Mouse (Mus musculus): ENCODE measurements at regions not wholly inside any gene's neighbourhood (a gene's known extent, or its start where the extent isn't known, plus 50 kb on each side); places are given as distances from the start of the nearest gene placed in this dataset.
A peak's percentile ranks its signal among the peaks of the same experiment; 100 is the strongest.
"Not testable (repeated sequence)": the region's sequence is repeated elsewhere in the genome, so short reads cannot be mapped to it uniquely, and the experiment has no call there.

DNA sequence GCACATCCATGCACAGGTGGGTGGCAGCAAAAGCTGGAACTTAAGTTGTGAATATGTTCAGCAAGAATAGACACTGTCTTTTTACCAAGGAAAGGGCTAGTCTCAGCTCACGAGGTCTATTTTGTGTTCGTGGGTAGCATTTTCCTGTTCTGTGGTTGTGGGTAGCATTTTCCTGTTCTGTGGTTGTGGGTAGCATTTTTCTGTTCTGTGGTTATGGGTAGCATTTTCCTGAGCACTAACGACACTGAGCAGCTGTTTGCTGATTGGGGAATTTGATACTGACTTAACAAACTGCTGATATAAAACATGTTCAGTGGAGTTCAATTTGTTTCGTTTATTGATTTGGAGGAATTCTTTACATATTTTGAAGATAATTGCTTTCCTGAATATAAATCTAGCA lies 837.8 kb upstream of the Vwc2 start:
- no peak overlapping the region for H3K9ac ChIP-seq (ENCODE audit: low read length)
- H3K4me1 ChIP-seq (replicated peaks; ENCODE audit: control insufficient read depth, insufficient read depth, low read length): no peaks in the 10 kb centered on the region
- ATAC-seq (replicated peaks; ENCODE audit: low FRiP score) (no peak), DNase-seq (ENCODE audit: low spot score) (no peak)
- H3K36me3 ChIP-seq (ENCODE audit: control insufficient read depth, insufficient read depth, low read length): no peaks in the 10 kb centered on the region
- H3K27ac ChIP-seq (ENCODE audit: low read depth, low read length): no peak overlapping the region
- H3K27me3 ChIP-seq (ENCODE audit: control insufficient read depth, insufficient read depth, low read length): no peaks in the 10 kb centered on the region
- no peaks in the 10 kb centered on the region for H3K9me3 ChIP-seq (ENCODE audit: control insufficient read depth, low read length)
- WGBS: 85% methylated on average over 4 of the region's 4 CpGs
- no peak overlapping the region for H3K4me3 ChIP-seq (ENCODE audit: low read depth, low read length)
- H3K4me2 ChIP-seq (ENCODE audit: low read depth, low read length, severe bottlenecking): no peak overlapping the region

DNA sequence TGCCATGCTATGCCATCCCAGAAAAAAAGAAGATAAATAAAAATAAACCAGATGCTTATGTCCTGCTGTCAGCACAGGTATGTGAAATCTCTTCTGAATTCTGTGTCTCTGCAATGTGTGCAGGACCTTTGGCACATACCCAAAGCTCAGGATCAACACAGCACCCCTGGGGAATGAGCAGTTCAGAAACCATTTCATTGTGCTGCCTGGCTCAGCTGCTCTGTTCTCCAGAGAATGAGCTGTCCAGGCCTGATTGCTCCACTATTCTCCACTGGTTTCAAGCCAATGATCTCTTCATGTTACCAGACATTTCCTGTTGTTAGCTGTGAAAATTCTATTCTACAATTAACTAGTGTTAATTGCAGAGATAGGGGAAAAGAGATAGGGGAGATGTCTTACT lies 830.5 kb upstream of the Vwc2 start:
- H3K4me3 ChIP-seq (ENCODE audit: low read depth, low read length): no peak overlapping the region
- H3K9ac ChIP-seq (ENCODE audit: low read length): no peak overlapping the region
- no peaks in the 10 kb centered on the region for H3K9me3 ChIP-seq (ENCODE audit: control insufficient read depth, low read length)
- DNase-seq (ENCODE audit: low spot score) (no peak), ATAC-seq (replicated peaks; ENCODE audit: low FRiP score) (no peak)
- H3K4me1 ChIP-seq (replicated peaks; ENCODE audit: control insufficient read depth, insufficient read depth, low read length): no peaks in the 10 kb centered on the region
- H3K27ac ChIP-seq (ENCODE audit: low read depth, low read length): no peak overlapping the region
- no peaks in the 10 kb centered on the region for H3K36me3 ChIP-seq (ENCODE audit: control insufficient read depth, insufficient read depth, low read length)
- no peaks in the 10 kb centered on the region for H3K27me3 ChIP-seq (ENCODE audit: control insufficient read depth, insufficient read depth, low read length)
- no peak overlapping the region for H3K4me2 ChIP-seq (ENCODE audit: low read depth, low read length, severe bottlenecking)

DNA sequence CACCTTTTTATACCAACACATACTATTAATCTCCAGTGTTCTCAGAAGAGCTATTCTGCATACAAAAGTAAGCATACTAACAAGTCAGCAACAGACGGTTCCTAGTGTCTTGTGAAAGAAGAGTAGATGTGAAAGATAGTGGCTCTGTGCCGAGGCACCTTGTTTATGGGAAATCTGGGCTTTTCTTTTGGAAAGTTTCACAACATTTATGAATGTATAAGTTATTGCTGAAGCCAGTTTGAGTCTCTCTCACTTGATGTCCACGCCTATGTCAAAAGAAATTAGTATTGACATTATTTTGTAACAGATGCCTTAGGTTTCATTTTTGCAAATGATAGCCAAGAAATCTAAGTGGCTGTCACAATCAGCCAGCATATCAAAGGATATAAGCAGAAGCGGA lies 822.0 kb upstream of the Vwc2 start:
- ATAC-seq (replicated peaks; ENCODE audit: low FRiP score): no peak
- no peak overlapping the region for H3K27ac ChIP-seq (ENCODE audit: low read depth, low read length)
- H3K36me3 ChIP-seq (ENCODE audit: control insufficient read depth, insufficient read depth, low read length): no peaks in the 10 kb centered on the region
- no peak for DNase-seq (ENCODE audit: low spot score)
- WGBS: 82% methylated on average over 4 of the region's 4 CpGs
- no peaks in the 10 kb centered on the region for H3K9me3 ChIP-seq (ENCODE audit: control insufficient read depth, low read length)
- H3K4me3 ChIP-seq (ENCODE audit: low read depth, low read length): no peak overlapping the region
- no peaks in the 10 kb centered on the region for H3K27me3 ChIP-seq (ENCODE audit: control insufficient read depth, insufficient read depth, low read length)
- no peak overlapping the region for H3K4me2 ChIP-seq (ENCODE audit: low read depth, low read length, severe bottlenecking)
- H3K9ac ChIP-seq (ENCODE audit: low read length): no peak overlapping the region
- H3K4me1 ChIP-seq (replicated peaks; ENCODE audit: control insufficient read depth, insufficient read depth, low read length): no peaks in the 10 kb centered on the region

DNA sequence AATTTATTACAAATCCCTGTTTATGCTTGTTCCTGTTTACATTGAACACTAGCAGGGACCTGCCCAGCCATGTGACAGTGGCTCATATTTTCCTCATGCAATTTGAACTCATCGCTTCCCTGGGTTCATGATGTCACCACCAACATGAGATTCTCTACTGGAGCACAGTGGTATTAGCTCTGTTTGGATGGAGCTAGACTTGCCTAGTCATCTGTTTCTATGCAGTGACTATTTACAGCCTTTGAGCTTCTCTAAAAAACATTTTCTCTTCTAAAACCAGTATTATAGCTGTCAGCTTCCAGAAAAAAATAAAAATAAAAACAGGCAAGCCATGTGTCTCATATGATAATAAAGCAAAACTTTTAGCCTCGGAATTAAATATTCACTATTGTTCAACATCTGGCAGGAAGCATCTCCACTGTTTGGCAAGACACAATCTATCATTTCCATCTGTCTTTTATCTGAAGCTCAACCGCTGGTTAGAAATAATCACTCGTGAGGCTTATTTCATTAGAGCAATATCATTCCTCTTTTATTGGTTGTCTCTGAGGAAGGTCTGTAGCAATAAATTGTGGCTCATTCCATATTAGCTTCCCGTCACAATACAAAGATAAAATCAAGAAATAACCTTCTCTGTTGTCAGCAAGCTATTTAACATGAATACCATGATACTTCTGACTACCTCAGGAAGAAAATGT lies 804.9 kb upstream of the Vwc2 start:
- WGBS: 86% methylated on average over 5 of the region's 5 CpGs
- ATAC-seq (replicated peaks; ENCODE audit: low FRiP score) (no peak), DNase-seq (ENCODE audit: low spot score) (no peak)
- H3K9me3 ChIP-seq (ENCODE audit: control insufficient read depth, low read length): no peaks in the 10 kb centered on the region
- H3K27me3 ChIP-seq (ENCODE audit: control insufficient read depth, insufficient read depth, low read length): no peaks in the 10 kb centered on the region
- H3K36me3 ChIP-seq (ENCODE audit: control insufficient read depth, insufficient read depth, low read length): no peaks in the 10 kb centered on the region
- H3K4me1 ChIP-seq (replicated peaks; ENCODE audit: control insufficient read depth, insufficient read depth, low read length): no peaks in the 10 kb centered on the region
- H3K27ac ChIP-seq (ENCODE audit: low read depth, low read length): no peak overlapping the region
- H3K4me3 ChIP-seq (ENCODE audit: low read depth, low read length): no peak overlapping the region
- H3K9ac ChIP-seq (ENCODE audit: low read length): no peak overlapping the region
- H3K4me2 ChIP-seq (ENCODE audit: low read depth, low read length, severe bottlenecking): no peak overlapping the region

DNA sequence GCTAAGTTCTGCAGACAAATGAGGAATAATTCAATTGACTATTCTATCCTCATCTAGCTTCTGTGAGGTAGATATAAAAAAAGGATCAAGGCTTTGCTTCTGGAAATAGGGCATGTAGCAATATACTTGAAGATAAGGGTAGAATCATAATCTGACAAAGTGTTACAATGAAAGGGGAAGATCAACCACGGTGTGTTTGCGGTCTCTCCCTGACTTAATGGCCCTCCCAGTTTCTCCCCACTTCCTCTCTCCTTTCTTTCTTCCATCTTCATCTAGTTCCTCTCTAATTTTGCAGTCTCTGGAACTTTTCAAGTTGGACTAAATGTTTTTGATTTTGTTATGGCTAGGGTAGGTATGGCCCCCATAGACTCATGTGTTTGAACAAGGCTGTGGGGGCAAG lies 796.6 kb upstream of the Vwc2 start:
- Histone ChIP-seq H3K4me1 (replicated peaks; ENCODE audit: control insufficient read depth, insufficient read depth, low read length) (no peaks in the 10 kb centered on the region), H3K27ac (ENCODE audit: low read depth, low read length) (no peak overlapping the region), H3K36me3 (ENCODE audit: control insufficient read depth, insufficient read depth, low read length) (no peaks in the 10 kb centered on the region), H3K27me3 (ENCODE audit: control insufficient read depth, insufficient read depth, low read length) (no peaks in the 10 kb centered on the region), H3K4me3 (ENCODE audit: low read depth, low read length) (no peak overlapping the region), H3K9ac (ENCODE audit: low read length) (no peak overlapping the region), H3K9me3 (ENCODE audit: control insufficient read depth, low read length) (no peaks in the 10 kb centered on the region), H3K4me2 (ENCODE audit: low read depth, low read length, severe bottlenecking) (no peak overlapping the region)
- DNase-seq (ENCODE audit: low spot score) (no peak), ATAC-seq (replicated peaks; ENCODE audit: low FRiP score) (no peak)
- WGBS: 92% methylated on average over 2 of the region's 2 CpGs

DNA sequence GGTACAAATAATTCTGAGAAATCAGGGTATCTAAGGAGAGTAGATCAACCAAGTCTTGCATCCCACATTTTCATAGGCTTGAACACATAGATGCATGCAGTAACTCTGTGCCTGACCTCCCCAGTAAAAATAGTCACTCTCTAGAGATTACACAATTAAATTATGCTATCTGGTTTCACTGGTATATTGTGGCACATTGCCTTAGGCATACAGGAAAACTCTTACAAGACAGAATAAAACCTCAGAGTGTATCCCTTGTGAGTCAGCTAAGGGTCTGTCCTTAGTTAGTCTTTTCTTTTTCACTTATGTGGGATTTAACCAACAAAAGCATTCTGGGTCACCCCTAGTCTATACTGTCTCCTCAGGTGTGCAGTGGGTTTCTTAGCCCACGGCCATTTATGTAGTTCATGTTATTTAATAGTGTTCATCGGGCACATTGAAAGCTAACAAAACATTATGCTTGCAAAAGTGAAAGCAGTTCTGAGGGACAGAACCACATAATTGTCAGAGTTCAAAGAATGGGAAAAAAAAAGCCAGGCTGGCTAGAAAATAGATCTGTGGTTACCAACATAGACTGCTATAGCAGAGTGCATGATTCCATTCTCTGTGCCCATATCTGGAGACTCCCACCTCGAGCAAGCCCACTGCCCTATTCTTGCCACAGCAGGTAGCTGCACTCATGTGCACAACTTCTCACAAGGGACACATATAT lies 795.8 kb upstream of the Vwc2 start:
- 84% methylated on average over 3 of the region's 3 CpGs for WGBS
- no peak for ATAC-seq (replicated peaks; ENCODE audit: low FRiP score)
- Histone ChIP-seq H3K4me2 (ENCODE audit: low read depth, low read length, severe bottlenecking) (no peak overlapping the region), H3K36me3 (ENCODE audit: control insufficient read depth, insufficient read depth, low read length) (no peaks in the 10 kb centered on the region), H3K4me1 (replicated peaks; ENCODE audit: control insufficient read depth, insufficient read depth, low read length) (no peaks in the 10 kb centered on the region), H3K9me3 (ENCODE audit: control insufficient read depth, low read length) (no peaks in the 10 kb centered on the region), H3K4me3 (ENCODE audit: low read depth, low read length) (no peak overlapping the region), H3K27me3 (ENCODE audit: control insufficient read depth, insufficient read depth, low read length) (no peaks in the 10 kb centered on the region), H3K9ac (ENCODE audit: low read length) (no peak overlapping the region), H3K27ac (ENCODE audit: low read depth, low read length) (no peak overlapping the region)
- DNase-seq (ENCODE audit: low spot score): no peak

DNA sequence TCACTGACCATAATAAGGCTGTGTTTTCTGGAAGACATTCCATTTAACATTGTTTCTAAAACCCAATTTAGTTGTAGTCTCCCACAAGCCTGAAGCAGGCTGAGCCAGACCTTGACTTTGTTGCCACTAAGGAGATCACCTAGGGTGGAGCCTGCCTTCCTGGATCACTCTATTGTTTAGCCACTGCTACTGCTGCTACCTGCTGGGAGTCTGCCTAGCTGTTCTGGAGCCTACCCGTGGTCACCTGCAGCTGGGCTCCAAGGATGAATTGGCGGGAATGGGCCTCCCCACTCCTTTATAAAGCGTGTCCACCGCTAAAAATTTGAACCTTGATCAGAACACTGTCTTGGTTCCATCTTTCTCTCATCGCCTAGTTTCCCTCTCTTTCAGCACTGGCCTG lies 783.8 kb upstream of the Vwc2 start:
- H3K4me2 ChIP-seq (ENCODE audit: low read depth, low read length, severe bottlenecking); H3K27me3 ChIP-seq (ENCODE audit: control insufficient read depth, insufficient read depth, low read length); H3K4me3 ChIP-seq (ENCODE audit: low read depth, low read length); H3K9ac ChIP-seq (ENCODE audit: low read length); H3K36me3 ChIP-seq (ENCODE audit: control insufficient read depth, insufficient read depth, low read length); DNase-seq (ENCODE audit: low spot score); ATAC-seq (replicated peaks; ENCODE audit: low FRiP score); H3K4me1 ChIP-seq (replicated peaks; ENCODE audit: control insufficient read depth, insufficient read depth, low read length); H3K27ac ChIP-seq (ENCODE audit: low read depth, low read length); H3K9me3 ChIP-seq (ENCODE audit: control insufficient read depth, low read length): not testable (repeated sequence)
- WGBS: 39% methylated on average over 5 of the region's 5 CpGs

DNA sequence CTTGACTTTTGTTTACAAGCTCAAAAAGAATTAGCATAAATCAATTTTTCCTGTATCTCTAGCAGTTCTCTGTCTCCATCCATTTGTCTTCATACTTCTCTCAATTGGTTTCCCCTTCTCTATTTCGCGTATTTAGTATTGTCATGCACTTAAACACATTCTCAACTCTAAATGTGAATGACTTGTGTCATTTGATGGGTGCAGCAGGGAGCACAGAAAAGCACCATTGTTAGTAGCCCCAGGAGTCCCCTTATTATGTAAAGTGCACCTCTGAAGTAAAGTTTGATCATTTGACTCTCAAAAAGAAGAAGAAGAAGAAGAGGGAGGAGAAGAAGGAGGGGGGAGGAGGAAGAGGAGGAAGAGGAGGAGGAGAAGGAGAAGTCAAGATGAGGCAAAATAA lies 776.2 kb upstream of the Vwc2 start:
- no peaks in the 10 kb centered on the region for H3K4me1 ChIP-seq (replicated peaks; ENCODE audit: control insufficient read depth, insufficient read depth, low read length)
- H3K9ac ChIP-seq (ENCODE audit: low read length): no peak overlapping the region
- no peak for ATAC-seq (replicated peaks; ENCODE audit: low FRiP score)
- no peaks in the 10 kb centered on the region for H3K9me3 ChIP-seq (ENCODE audit: control insufficient read depth, low read length)
- no peak overlapping the region for H3K4me2 ChIP-seq (ENCODE audit: low read depth, low read length, severe bottlenecking)
- 9% methylated on average over 2 of the region's 2 CpGs for WGBS
- no peaks in the 10 kb centered on the region for H3K27me3 ChIP-seq (ENCODE audit: control insufficient read depth, insufficient read depth, low read length)
- H3K27ac ChIP-seq (ENCODE audit: low read depth, low read length): no peak overlapping the region
- H3K4me3 ChIP-seq (ENCODE audit: low read depth, low read length): no peak overlapping the region
- H3K36me3 ChIP-seq (ENCODE audit: control insufficient read depth, insufficient read depth, low read length): no peaks in the 10 kb centered on the region
- DNase-seq (ENCODE audit: low spot score): no peak

DNA sequence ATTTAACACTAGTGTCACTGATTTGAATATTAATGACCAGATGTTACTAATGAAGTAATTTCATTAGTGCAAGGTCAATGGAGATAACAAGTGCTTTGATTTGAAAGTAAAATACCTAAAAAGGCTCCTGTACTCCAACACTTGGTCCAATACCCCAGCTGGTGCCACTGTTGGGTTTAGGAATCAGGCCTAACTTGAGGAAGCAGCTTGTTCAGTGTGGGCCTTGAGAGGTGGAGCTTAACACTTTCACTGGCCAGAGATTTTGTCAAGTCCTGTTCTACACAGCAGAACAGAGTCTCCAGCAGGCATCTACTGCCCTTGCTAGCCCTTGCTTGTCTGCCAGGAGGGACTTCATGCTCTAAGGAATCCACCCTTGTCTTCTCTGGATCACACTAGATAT lies 741.7 kb upstream of the Vwc2 start:
- no peak overlapping the region for H3K4me2 ChIP-seq (ENCODE audit: low read depth, low read length, severe bottlenecking)
- H3K27me3 ChIP-seq (ENCODE audit: control insufficient read depth, insufficient read depth, low read length): no peaks in the 10 kb centered on the region
- ATAC-seq (replicated peaks; ENCODE audit: low FRiP score) (0 out of 2 replicates have a peak, but pooled peaks have one; percentile 56), DNase-seq (ENCODE audit: low spot score) (no peak)
- no peak overlapping the region for H3K4me3 ChIP-seq (ENCODE audit: low read depth, low read length)
- H3K36me3 ChIP-seq (ENCODE audit: control insufficient read depth, insufficient read depth, low read length): no peaks in the 10 kb centered on the region
- H3K9ac ChIP-seq (ENCODE audit: low read length): no peak overlapping the region
- no peak overlapping the region for H3K27ac ChIP-seq (ENCODE audit: low read depth, low read length)
- H3K9me3 ChIP-seq (ENCODE audit: control insufficient read depth, low read length): no peaks in the 10 kb centered on the region
- no peaks in the 10 kb centered on the region for H3K4me1 ChIP-seq (replicated peaks; ENCODE audit: control insufficient read depth, insufficient read depth, low read length)
